Mouse (Mus musculus) kidney, postnatal 14 days (tissue): ENCODE measurements around the gene Csrnp1.

ENCODE experiments used
- DNase-seq: peaks from one replicate; pipeline ENCODE4 v3.0.0; 2022; ENCODE audit warnings: mixed read lengths

Csrnp1 gene

DNA sequence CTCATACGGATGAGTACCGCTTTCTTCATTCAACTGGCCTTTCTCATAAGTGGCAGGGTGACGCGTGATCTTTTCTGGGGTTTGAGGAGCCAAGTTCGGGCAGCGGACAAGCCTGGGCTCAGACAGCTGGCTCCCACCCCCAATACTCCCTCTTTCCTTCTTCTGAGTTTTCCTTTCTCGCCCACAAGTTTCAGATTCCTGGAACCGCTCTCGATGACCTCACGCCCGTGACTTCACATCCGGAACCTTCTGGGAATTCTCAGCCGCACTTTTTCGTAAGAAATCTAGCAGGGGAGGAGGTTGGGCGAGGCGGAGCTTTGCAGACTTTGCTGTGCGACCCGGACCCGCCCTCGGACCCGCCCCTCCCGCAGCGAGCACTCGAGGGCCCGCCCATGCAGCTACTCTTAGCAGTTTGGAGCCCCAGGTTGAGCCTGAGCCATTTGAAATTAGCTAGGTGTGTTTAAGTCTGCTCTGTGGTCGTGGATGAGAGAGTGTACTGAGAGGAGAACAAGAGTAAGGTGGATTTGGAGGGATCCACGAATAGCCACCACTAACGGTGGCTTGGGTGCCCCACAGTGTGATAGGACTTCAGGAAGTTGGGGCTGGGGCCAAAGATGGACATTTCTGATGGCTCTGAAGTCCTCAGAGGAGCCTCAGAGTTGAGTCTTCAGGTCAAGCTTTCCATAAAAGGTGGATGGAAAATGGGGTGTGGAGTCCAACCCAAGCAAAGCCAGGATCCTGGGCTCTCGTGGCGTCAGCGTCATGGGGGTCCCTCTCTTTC lies 17.7 kb upstream of the Csrnp1 start:
- DNase-seq = peak; percentile 95

DNA sequence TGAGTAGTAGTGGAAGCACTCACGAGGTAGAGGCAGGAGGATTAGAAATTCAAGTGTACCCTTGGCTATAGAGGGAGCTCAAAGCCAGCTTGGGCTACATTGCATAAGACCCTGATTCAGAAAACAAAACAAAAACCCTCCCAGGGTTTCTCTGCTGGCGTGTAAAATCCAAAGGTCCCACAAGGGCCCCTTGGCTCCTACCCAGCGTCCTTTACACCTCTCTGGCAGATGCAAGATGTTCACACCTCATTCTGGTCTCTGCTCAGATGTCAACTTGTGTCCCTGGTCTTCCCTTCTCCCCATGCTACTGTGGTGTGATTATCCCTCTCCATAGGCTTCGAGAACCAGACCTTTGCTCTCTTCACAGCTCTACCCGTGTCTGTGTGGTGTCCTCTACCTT lies 16.3 kb upstream of the Csrnp1 start:
- peak; percentile 48 for DNase-seq

DNA sequence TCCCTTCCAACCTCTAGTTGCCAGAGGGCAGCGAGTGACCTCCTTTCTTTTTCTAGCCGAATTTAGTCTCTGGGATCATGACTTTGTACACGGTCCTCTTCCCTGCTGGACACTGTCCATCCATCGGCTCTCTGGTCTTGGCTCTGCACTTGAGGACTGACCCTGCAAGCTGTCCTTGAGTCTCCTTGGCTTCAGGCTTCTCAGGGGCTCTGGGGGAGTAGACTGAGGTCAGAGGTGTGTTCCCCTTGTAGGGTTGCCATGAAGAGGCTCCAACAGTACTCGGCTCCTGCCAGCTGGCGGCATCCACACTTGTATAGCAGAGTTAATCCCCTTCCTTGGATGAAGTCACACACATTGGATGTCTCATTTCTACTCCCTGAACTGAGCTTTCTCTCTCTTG lies 15.2 kb upstream of the Csrnp1 start:
- no peak for DNase-seq

DNA sequence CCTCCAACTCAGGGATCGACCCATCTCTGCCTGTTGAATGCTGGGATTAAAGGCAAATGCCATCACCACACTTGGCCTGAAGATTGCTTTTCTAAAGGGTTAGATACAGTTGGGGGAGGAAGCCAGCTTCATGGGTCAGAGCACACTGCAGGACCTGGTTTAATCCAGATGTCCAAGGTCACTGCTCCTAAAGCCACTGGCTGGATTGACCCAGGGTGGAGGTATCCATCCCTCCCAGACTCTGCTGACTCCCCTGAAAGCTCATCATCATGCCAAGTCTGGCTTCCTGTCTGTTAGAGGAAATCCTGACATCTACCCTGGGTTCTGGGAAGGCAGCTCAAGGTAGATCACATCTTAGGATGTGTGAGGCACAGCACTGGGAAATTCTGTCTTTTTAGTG lies 14.3 kb upstream of the Csrnp1 start:
- DNase-seq = no peak

DNA sequence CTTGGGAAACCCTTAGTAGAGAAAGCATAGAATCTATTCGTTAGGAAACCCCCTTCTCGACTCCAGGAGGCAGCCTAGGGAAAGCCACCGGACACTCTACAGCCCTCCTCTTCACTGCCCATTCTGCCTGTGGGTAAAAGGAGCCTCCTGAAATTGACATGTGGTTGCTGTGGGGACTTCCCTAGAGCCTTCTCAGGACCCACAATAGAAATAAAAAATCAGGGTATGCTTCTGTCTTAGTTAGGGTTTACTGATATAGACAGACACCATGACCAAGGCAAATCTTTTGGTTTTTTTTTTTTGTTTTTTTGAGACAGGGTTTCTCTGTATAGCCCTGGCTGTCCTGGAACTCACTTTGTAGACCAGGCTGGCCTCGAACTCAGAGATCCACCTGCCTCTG lies 11.6 kb upstream of the Csrnp1 start:
- no peak for DNase-seq

DNA sequence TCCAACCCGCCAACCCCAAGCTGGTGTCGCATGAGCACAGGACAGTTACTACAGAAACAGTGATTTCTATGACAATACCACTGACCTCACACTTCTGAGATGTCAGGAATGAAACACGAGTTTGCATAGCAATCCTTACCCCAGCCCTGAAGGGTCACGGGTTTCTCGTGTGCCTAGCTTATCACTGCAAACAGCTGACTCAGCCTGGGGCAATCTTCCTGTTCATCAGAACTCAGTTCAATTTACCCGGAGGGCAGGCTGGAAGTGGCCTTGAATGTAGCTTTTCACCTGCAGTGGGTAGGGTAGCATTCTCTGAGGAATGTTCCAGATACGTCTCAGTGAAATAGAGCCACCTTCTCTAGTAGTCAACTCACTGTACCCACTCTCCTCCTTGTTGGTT lies 9.7 kb upstream of the Csrnp1 start:
- no peak for DNase-seq

DNA sequence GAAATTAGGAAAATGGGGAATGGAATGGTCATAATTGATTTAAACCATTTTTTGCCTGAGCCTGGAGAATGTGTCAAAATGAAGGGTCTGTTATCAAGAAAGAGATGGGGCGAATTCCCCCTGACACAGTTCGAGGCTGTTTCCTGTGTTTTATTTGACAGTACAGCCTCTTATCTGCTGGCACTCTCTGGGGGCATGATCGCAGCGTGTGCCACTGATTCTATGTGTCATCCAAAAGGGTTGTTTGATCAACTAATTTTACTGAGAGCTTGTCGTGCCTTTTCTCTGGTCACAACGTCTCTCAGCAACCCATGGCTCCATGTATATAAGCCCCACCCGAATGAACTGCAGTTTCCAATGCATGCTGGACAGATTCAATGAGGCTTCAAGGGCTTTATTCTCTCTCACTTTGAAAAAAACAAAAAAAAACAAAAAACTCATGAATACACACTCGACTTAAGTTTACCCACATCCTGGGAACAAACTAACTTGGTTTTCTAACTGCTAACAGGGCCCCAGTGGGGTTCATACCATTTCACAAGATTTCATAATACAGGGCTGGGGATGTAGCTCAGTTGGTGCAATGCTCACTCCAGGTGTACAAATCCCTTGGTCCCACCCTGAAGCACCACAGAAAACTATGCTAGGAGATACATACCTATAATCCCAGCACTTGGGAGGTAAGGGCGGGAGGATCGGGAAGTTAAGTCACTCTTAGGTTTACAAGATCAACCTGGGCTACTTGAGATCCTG lies 8.8 kb upstream of the Csrnp1 start:
- no peak for DNase-seq

DNA sequence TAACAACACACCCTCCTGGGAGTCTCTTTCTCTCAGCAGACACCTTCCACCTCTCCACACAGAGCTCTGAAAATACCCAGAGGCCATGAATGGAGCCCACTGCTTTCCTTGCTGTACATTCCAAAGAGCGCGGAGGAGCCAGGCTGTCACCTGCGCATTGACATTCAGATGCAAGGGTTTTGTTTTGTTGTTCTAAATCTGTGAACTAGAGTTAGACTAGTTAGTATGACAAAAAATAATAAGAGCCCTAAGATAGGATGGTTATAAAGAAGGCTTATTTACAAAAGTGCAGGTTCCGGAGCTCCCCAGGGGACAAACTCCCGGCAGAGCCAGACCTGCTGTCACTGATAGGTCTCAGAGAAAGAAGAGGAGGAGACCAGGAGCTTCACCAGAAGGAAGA lies 6.9 kb upstream of the Csrnp1 start:
- DNase-seq = no peak

DNA sequence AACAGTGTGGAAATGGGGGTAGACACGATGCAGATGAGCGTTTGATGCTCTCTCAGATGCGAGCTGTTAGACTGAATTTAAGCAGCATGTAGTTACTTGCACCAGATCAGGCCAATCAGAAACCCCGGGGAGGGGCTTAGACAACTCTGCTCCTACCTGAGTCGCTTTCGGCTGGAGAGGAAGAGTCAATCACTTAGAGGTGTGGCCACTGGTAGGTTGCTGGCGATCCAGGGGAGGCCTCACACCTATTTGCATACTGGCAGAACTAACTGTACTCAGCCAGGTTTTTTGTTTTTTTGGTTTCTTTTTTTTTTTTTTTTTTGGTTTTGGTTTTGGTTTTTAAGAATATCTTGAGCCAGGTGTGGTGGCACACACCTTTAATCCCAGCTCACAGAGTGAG lies 3.8 kb upstream of the Csrnp1 start:
- no peak for DNase-seq

DNA sequence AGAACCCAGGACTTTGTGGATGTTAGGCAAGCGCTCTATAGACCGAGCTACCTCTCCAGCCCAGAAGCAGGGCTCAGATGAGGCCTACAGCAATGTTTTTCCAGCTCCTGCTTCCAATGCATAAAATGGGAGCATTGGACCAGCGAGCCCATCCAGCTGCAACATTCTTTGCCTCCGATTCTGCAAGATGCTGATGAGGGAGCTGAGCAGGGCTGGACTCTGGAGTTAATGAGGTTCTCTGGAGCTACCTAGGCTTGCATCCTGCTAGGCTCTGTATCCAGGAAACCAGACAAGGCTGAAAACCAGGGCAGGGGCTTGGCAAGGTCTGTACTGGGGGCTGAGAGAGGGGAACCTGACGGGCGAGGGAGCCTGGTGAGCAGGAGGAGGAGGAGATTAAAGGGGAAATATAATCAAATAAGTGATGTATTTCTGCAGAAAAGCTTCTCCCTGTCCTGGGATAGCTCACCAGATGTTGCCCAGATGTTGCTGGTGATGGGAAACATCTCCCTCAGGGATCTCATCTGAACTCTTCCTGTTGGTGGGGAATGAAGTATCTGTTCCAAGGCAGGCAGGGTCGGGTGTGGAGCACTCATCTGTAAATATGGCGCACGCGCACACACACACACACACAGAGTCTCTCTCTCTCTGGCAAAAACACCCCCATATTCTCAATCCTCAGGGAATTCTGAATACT lies 1.6 kb upstream of the Csrnp1 start:
- no peak for DNase-seq

DNA sequence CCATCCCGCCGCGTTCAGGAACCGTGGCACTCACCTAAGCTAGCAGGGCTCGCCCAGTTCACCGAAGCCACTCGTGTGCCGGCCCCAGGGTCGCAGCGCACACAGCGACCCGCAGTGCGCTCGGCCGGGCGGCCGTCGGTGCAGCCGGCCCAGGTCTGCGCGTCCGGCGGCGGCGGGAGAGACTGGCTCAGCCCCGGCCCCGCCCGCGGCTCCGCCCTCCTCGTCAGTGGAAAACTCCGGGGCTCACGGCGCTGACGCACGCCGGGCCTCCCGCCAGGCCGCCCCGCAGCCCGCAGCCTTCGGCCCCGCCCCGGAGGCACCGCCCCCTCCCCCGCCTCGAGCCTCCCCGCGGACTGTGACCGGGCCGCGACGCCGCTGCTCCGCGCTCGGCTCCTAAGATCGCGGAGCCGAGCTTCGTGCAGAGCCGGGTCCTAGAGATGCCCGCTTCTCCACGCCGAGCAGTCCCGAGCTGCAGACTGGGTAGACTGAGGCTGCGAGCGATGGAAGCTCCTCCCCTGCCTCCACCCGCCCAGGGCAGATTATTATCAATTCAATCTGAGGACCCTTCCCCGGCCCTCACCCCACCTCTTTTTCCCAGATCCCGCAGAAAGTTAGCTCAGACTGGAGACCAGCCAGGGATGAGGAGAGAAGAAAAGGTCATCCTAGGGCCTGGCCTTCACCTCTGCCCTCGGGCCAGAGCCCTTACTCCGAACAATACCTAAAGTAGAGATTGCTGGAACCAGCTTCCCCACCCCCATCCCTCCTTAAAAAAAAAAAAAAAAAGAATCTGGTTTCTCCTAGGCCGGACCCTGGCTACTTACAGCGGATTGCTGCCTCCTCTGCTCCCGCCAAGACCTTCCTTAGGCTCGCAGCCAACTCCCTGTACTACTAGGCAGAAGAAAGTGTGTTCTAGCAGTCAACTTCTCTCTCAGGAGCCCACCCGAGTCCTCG lies 598 bp downstream of the Csrnp1 start:
- peak; percentile 97 for DNase-seq

DNA sequence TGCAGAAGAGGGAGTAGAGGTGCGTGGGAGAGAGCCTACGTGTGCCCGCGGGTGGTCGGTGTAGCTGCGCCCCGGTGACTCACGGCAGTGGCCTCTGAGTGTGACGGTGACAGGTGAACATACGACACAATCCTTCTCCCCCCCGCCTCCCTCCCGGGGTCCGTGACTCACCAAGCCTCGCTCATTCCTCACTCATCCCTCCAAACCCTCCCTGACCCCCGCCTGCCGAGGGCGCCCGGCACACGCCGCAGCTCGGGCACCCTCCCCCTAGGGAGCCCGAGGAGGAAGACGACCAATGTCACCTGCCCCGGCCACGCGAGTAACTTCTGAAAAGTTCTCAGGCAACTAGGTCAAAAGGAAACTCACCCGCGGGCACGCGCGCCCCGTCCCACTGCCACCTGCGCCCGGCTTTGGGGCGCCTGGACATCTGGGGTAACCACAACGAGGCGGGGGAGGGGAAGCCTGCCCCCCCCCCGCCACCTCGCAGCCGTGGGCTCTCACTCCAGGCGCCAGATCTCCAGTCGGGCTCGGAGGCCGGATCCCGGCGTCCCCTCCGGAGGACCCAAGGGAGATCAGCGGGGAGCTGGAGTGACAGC lies 1.4 kb downstream of the Csrnp1 start:
- peak; percentile 60 for DNase-seq

DNA sequence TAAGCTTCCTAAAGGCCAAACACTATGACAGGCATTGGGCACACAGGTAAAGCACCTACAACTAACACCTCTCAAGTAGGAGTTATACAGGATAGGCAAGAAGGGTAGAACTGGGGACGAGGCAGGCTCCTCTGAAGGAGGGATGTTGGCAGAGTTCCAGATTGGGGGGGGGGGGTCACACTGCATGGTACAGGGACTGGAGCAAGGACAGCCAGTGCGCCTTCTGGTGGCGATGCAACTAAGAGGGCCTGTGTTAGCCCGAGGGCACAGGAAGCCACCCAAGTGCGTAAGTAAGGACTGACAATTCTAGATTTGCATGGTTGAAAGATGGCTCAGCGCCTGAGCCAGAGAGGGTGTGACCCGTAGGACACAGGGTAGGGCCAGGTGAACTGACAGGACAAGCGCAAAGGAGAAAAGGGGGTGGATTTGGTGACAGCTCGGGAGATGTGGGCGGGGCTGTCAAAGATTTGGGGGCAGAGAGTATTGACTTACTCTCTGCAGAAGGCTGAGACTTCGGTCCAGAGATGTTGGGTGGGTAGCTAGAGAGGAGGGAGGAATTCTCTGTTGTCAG lies 2.1 kb downstream of the Csrnp1 start:
- DNase-seq = peak; percentile 76

DNA sequence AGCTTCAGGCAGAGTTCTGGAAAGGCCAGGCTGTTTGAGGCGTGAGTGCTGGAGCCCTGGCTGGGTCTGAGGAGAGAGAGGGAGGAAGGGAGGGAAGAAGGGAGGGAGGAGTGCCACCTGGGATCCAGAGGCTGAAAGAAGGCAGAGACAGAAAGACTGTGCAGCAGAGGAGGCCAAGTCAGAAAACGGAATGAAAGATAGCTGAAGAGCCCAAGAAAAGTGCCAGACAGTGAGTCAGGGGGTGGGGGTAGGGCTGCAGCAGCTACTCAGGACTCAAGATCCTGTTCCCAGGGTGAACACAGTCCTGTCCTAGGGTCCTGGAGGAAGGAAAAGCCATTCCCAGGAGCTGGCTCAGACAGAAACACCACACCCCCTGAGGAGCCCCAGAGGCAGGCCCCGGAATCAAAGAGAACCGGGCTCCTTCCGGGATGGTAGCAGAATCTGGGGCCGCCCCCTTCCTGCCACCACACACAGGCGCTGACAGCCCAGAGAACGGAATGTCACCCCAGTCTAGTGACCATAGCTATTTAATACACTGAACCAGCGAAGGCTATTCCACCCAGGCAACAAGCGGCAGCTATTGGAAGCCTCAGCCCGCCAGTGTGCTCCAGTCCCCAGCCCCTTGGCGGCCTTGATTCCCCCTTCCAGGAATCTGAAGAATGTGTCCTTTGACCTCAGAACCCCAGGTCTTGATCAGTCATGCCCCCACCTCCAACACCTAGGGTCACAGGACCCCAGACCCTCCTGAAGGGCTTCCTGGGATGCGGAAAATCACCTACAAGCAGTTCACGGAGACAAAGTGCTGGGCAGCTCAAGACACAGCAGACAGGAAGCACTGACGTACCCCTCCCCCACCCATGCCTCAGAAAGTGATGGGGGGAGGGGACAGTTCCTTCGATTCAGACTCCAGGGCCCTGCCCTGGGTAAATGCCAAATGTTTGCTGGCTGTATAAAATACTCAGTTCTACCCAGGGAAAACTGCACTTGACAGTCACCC lies 3.0 kb downstream of the Csrnp1 start:
- peak; percentile 90 for DNase-seq

DNA sequence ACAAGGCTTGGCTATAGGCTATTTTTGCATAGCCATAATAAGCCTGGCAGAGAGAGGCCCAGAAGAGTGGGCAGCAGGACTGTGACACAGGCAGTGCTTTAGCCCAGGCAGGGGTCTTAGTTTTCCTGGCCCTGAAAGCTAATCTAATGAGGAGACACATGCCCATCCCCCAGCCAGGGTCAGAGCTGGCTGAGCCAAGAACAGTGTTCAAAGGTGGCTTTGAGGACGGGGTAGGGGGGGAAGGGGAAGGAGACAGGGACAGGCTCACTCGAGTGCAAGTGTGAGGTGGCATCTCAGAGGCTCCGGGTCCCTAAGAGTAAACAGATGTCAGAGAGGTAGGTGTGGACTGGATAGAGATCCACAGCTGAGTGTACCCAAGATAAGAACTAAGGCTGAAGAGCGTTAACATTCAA lies 3.7 kb downstream of the Csrnp1 start:
- DNase-seq = peak; percentile 65

DNA sequence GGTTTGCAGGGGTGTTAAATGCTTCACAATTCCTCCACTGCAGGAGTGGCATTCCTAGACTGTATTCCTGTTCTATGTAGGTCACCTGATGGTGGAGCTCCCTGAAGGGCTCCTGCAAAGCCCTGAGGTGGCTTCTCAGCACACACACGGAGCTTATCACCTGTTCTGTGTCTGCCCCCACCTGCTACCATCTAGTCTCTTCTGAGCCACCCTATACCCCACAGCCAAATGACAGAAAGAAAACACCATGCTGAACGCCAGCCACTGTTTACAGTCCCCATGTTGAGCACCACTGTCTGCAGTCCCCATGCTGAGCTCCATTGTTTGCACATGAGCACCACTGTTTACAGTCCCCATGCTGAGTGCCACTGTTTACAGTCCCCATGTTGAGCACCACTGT lies 4.7 kb downstream of the Csrnp1 start:
- no peak for DNase-seq

DNA sequence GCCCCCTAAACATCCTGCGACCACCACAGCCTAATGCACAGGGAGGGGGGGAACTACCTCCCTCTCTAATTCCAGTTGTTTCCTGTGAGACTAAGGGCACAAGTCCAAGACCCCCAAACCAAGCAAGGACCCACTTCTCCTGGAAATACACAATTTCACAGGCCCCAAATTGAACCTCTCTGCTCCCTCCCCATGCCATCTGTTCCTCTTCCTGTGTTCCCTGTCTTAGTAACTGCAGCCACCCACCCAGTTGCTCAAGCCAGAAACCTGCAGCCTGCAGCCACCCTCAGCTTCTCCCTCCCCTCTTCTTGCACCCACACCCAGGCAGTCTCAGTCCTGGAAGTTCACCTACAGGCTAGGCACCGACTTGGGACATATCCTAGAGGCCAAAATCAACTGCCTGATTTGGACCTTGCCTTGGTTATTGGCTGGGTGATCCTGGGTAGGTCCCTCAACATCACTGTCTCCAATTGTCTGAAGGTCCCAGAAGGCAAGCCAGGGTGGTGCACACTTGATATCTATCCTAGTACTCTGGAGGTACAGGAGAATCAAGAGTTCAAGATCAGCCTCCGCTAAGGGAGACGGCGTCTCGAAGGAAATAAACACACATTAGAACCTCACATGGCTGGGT lies 5.5 kb downstream of the Csrnp1 start:
- DNase-seq = no peak

DNA sequence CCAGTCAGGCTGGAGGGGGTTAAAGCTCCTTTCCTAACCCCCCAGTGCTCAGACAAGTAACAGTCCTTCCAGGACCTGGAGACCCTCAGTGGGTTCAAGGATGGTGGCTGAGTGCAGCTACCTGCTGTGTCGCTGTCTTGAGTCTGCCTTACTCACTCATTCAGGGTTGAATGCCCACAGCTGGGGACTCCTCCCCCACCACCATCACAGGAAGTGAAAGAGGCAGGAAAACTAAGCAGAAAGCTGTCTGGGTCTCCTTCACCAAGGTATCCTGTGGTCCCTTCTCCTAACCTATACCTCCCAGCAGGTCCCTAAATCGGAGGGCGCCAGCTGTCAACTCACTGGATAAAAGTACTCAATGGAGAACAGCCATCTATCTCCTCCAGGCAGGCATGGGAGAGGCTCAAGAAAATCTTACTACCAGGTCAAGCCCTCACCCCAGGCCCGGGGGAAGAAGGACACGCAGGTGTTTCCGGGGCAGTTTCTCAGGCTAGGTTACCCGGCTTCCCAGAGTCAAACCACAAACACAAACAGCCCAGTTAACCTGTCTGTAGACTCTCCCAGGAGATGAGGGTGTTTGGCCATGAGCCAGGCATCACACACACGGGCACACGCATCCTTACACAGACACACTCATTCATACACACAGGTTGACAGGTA lies 6.2 kb downstream of the Csrnp1 start:
- peak; percentile 28 for DNase-seq

DNA sequence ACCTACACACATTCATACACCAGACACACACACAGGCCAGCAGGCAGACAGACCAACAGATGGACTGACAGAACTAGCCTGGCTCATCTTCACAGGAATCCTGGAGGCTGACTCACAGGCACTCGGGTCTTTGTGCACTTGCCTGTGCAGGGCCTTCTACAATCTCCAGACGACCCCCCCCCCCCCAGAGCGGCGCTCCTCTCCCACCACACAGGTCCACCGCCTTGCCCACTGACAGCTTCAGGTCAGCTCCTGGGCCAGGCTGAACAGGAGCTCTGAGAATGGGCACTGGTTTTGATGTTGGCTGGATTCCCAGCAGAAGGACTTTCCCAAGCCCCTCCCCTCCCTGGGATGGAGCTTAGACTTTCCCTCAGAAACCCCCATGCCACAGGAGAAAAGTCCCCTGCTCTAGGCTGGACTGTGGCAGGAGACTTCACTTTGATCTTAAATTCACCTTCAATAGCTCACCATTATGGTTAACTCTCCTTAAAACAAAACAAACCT lies 6.8 kb downstream of the Csrnp1 start:
- peak; percentile 73 for DNase-seq
